Mouse (Mus musculus): Measurements from ENCODE around the gene Tmem178b. TPM values are rescaled to one million over a fixed set of nuclear protein-coding genes. Genes with fewer than 3 reads are reported as not detected.

Gene Tmem178b
- total and polyA plus RNA-seq, 3 experiments = 0.51 to 1.3 (median 0.94) TPM

- H3K27me3 ChIP-seq (ENCODE audit: control insufficient read depth, insufficient read depth, low read length) = no peaks in the 10 kb centered on the region
- TF ChIP-seq POLR2A (IDR thresholded peaks at IDR 0.05; ENCODE audit: insufficient read depth, low read depth, low read length) (no peak), EP300 (IDR thresholded peaks at IDR 0.05; ENCODE audit: insufficient read depth, low read depth, low read length) (no peak), CTCF (IDR thresholded peaks at IDR 0.05) (no peak)
- no peaks in the 10 kb centered on the region for H3K79me2 ChIP-seq (replicated peaks; ENCODE audit: control insufficient read depth, insufficient read depth, low read length)
- no peak overlapping the region for H3K9ac ChIP-seq (ENCODE audit: low read depth, low read length)
- H3K4me1 ChIP-seq (ENCODE audit: control insufficient read depth, insufficient read depth, low read length) = no peaks in the 10 kb centered on the region
- no peaks in the 10 kb centered on the region for H3K36me3 ChIP-seq (ENCODE audit: control insufficient read depth, insufficient read depth, low read length)
- no peak overlapping the region for H3K4me3 ChIP-seq
- intact Hi-C loops (cut with DNase I) = no loop called here
- WGBS = 34% methylated on average over 5 of the region's 5 CpGs
- no peak for DNase-seq
- H3K27ac ChIP-seq = no peak overlapping the region
These were observed 218.2 kb downstream of the Tmem178b start for GRCm38 (mm10) chr6:40091250-40091651.

- Histone ChIP-seq H3K27ac (no peak overlapping the region), H3K4me1 (ENCODE audit: control insufficient read depth, insufficient read depth, low read length) (no peaks in the 10 kb centered on the region), H3K36me3 (ENCODE audit: control insufficient read depth, insufficient read depth, low read length) (no peaks in the 10 kb centered on the region), H3K4me3 (no peak overlapping the region), H3K27me3 (ENCODE audit: control insufficient read depth, insufficient read depth, low read length) (no peaks in the 10 kb centered on the region), H3K9ac (ENCODE audit: low read depth, low read length) (no peak overlapping the region), H3K79me2 (replicated peaks; ENCODE audit: control insufficient read depth, insufficient read depth, low read length) (no peaks in the 10 kb centered on the region)
- TF ChIP-seq CTCF (IDR thresholded peaks at IDR 0.05) = no peak
- TF ChIP-seq EP300 (IDR thresholded peaks at IDR 0.05; ENCODE audit: insufficient read depth, low read depth, low read length) = no peak
- TF ChIP-seq POLR2A (IDR thresholded peaks at IDR 0.05; ENCODE audit: insufficient read depth, low read depth, low read length) = no peak
- no peak for DNase-seq
- intact Hi-C loops (cut with DNase I) = no loop called here
- 65% methylated on average over 2 of the region's 2 CpGs for WGBS
These were observed 225.4 kb downstream of the Tmem178b start for GRCm38 (mm10) chr6:40098498-40098897.

GRCm38 (mm10) chr6:40101785-40102184 is 228.7 kb downstream of the Tmem178b start:
- Histone ChIP-seq H3K9ac (ENCODE audit: low read depth, low read length) (no peak overlapping the region), H3K36me3 (ENCODE audit: control insufficient read depth, insufficient read depth, low read length) (no peaks in the 10 kb centered on the region), H3K4me3 (no peak overlapping the region), H3K4me1 (ENCODE audit: control insufficient read depth, insufficient read depth, low read length) (no peaks in the 10 kb centered on the region), H3K27me3 (ENCODE audit: control insufficient read depth, insufficient read depth, low read length) (no peaks in the 10 kb centered on the region), H3K27ac (no peak overlapping the region), H3K79me2 (replicated peaks; ENCODE audit: control insufficient read depth, insufficient read depth, low read length) (no peaks in the 10 kb centered on the region)
- 72% methylated on average over 4 of the region's 4 CpGs for WGBS
- intact Hi-C loops (cut with DNase I) = no loop called here
- TF ChIP-seq EP300 (IDR thresholded peaks at IDR 0.05; ENCODE audit: insufficient read depth, low read depth, low read length) = no peak
- TF ChIP-seq POLR2A (IDR thresholded peaks at IDR 0.05; ENCODE audit: insufficient read depth, low read depth, low read length) = no peak
- TF ChIP-seq CTCF (IDR thresholded peaks at IDR 0.05) = no peak
- no peak for DNase-seq

- Histone ChIP-seq H3K27ac (no peak overlapping the region), H3K9ac (ENCODE audit: low read depth, low read length) (no peak overlapping the region), H3K4me3 (no peak overlapping the region), H3K27me3 (ENCODE audit: control insufficient read depth, insufficient read depth, low read length) (no peaks in the 10 kb centered on the region), H3K79me2 (replicated peaks; ENCODE audit: control insufficient read depth, insufficient read depth, low read length) (no peaks in the 10 kb centered on the region), H3K36me3 (ENCODE audit: control insufficient read depth, insufficient read depth, low read length) (no peaks in the 10 kb centered on the region), H3K4me1 (ENCODE audit: control insufficient read depth, insufficient read depth, low read length) (no peaks in the 10 kb centered on the region)
- no peak for DNase-seq
- 51% methylated on average over 4 of the region's 4 CpGs for WGBS
- intact Hi-C loops (cut with DNase I) = no loop called here
- TF ChIP-seq POLR2A (IDR thresholded peaks at IDR 0.05; ENCODE audit: insufficient read depth, low read depth, low read length) (no peak), CTCF (IDR thresholded peaks at IDR 0.05) (no peak), EP300 (IDR thresholded peaks at IDR 0.05; ENCODE audit: insufficient read depth, low read depth, low read length) (no peak)
These were observed 229.8 kb downstream of the Tmem178b start for GRCm38 (mm10) chr6:40102863-40103262.

- no peaks in the 10 kb centered on the region for H3K36me3 ChIP-seq (ENCODE audit: control insufficient read depth, insufficient read depth, low read length)
- H3K27me3 ChIP-seq (ENCODE audit: control insufficient read depth, insufficient read depth, low read length) = no peaks in the 10 kb centered on the region
- H3K27ac ChIP-seq = no peak overlapping the region
- intact Hi-C loops (cut with DNase I) = no loop called here
- no peaks in the 10 kb centered on the region for H3K4me1 ChIP-seq (ENCODE audit: control insufficient read depth, insufficient read depth, low read length)
- TF ChIP-seq CTCF (IDR thresholded peaks at IDR 0.05) = no peak
- no peak for TF ChIP-seq POLR2A (IDR thresholded peaks at IDR 0.05; ENCODE audit: insufficient read depth, low read depth, low read length)
- no peak for TF ChIP-seq EP300 (IDR thresholded peaks at IDR 0.05; ENCODE audit: insufficient read depth, low read depth, low read length)
- H3K4me3 ChIP-seq = no peak overlapping the region
- no peak overlapping the region for H3K9ac ChIP-seq (ENCODE audit: low read depth, low read length)
- no peaks in the 10 kb centered on the region for H3K79me2 ChIP-seq (replicated peaks; ENCODE audit: control insufficient read depth, insufficient read depth, low read length)
- DNase-seq = no peak
- 59% methylated on average over 5 of the region's 5 CpGs for WGBS
These were observed 237.0 kb downstream of the Tmem178b start for GRCm38 (mm10) chr6:40110029-40110428.

GRCm38 (mm10) chr6:40110729-40111128 is 237.7 kb downstream of the Tmem178b start:
- 76% methylated on average over 2 of the region's 2 CpGs for WGBS

More at GRCm38 (mm10) chr6:40110729-40111128, 237.7 kb downstream of the Tmem178b start:
- Histone ChIP-seq H3K4me1 (ENCODE audit: control insufficient read depth, insufficient read depth, low read length) (no peaks in the 10 kb centered on the region), H3K27me3 (ENCODE audit: control insufficient read depth, insufficient read depth, low read length) (no peaks in the 10 kb centered on the region), H3K79me2 (replicated peaks; ENCODE audit: control insufficient read depth, insufficient read depth, low read length) (no peaks in the 10 kb centered on the region), H3K36me3 (ENCODE audit: control insufficient read depth, insufficient read depth, low read length) (no peaks in the 10 kb centered on the region), H3K9ac (ENCODE audit: low read depth, low read length) (no peak overlapping the region), H3K27ac (no peak overlapping the region), H3K4me3 (no peak overlapping the region)
- TF ChIP-seq POLR2A (IDR thresholded peaks at IDR 0.05; ENCODE audit: insufficient read depth, low read depth, low read length) = no peak
- TF ChIP-seq EP300 (IDR thresholded peaks at IDR 0.05; ENCODE audit: insufficient read depth, low read depth, low read length) = no peak
- no peak for TF ChIP-seq CTCF (IDR thresholded peaks at IDR 0.05)
- DNase-seq = no peak
- intact Hi-C loops (cut with DNase I) = no loop called here

Measured in heart, adult 2 months (tissue).